Mouse (Mus musculus) myocyte (in vitro differentiated cells): ENCODE data around the gene Smyd3. TPM values are rescaled to one million over a fixed set of nuclear protein-coding genes. Genes with fewer than 3 reads are reported as not detected.

Experiments used
- H3K27me3 ChIP-seq: one replicate; pipeline ENCODE4 v1.6.1; 2011; ENCODE audit not compliant: control insufficient read depth, insufficient read depth, insufficient read length
- H3K36me3 ChIP-seq: one replicate; pipeline ENCODE4 v1.6.1; 2011; ENCODE audit not compliant: control insufficient read depth, insufficient read depth
- H3K4me2 ChIP-seq: one replicate; pipeline ENCODE4 v1.6.1; 2011; ENCODE audit warnings: low read depth, control low read depth
- H3K4me3 ChIP-seq: one replicate; pipeline ENCODE4 v1.5.1; 2011; ENCODE audit warnings: mild to moderate bottlenecking, control low read depth, moderate library complexity
- H3K79me2 ChIP-seq: one replicate; pipeline ENCODE4 v1.6.1; 2011; ENCODE audit not compliant: control insufficient read depth, insufficient read depth
- H3ac ChIP-seq: one replicate; pipeline ENCODE4 v1.6.1; 2011; ENCODE audit not compliant: control insufficient read depth, insufficient read length
- CEBPB ChIP-seq: IDR thresholded peaks from 2 replicates; pipeline ENCODE4 v1.6.1; 2011; ENCODE audit warnings: mild to moderate bottlenecking, moderate library complexity; ENCODE audit not compliant: poor library complexity, insufficient read depth, severe bottlenecking
- E2F4 ChIP-seq: IDR thresholded peaks from one replicate; pipeline ENCODE4 v1.6.1; 2011; ENCODE audit warnings: mild to moderate bottlenecking, control low read depth, moderate library complexity; ENCODE audit not compliant: insufficient read depth
- MAX ChIP-seq: IDR thresholded peaks from one replicate; pipeline ENCODE4 v1.6.1; 2011; ENCODE audit warnings: low read depth, mild to moderate bottlenecking, control low read depth
- MYOD1 ChIP-seq, 3 experiments: IDR thresholded peaks; one replicate each; pipeline ENCODE4 v1.6.1; 2011; ENCODE audit warnings: control low read depth in 2 of 3, low read depth in 2 of 3, mild to moderate bottlenecking in 2 of 3, moderate library complexity in 1 of 3; ENCODE audit not compliant: insufficient read length in 2 of 3, control insufficient read depth in 1 of 3
- MYOG ChIP-seq, 3 experiments: IDR thresholded peaks; one replicate each; pipeline ENCODE4 v1.6.1; 2011; ENCODE audit warnings: control low read depth in 2 of 3, low read depth in 2 of 3, mild to moderate bottlenecking in 2 of 3; ENCODE audit not compliant: insufficient read length in 2 of 3, control insufficient read depth in 1 of 3, insufficient read depth in 1 of 3
- POLR2A ChIP-seq: IDR thresholded peaks from one replicate; pipeline ENCODE4 v1.6.1; 2011; ENCODE audit warnings: low read depth, mild to moderate bottlenecking, control low read depth, moderate library complexity; ENCODE audit not compliant: insufficient read length
- POLR2AphosphoS2 ChIP-seq: IDR thresholded peaks from one replicate; pipeline ENCODE4 v1.6.1; 2011; ENCODE audit warnings: low read depth, control low read depth; ENCODE audit not compliant: insufficient read length
- REST ChIP-seq: IDR thresholded peaks from one replicate; pipeline ENCODE4 v1.6.1; 2011; ENCODE audit warnings: mild to moderate bottlenecking, control low read depth, moderate library complexity; ENCODE audit not compliant: insufficient read depth, insufficient read length
- SRF ChIP-seq: IDR thresholded peaks from one replicate; pipeline ENCODE4 v1.6.1; 2011; ENCODE audit warnings: low read depth; ENCODE audit not compliant: control insufficient read depth, insufficient read length
- TCF12 ChIP-seq: IDR thresholded peaks from one replicate; pipeline ENCODE4 v1.6.1; 2011; ENCODE audit warnings: mild to moderate bottlenecking, control low read depth; ENCODE audit not compliant: poor library complexity, insufficient read depth, severe bottlenecking
- TCF3 ChIP-seq: IDR thresholded peaks from one replicate; pipeline ENCODE4 v1.6.1; 2011; ENCODE audit warnings: low read depth, control low read depth; ENCODE audit not compliant: insufficient read length
- USF1 ChIP-seq: IDR thresholded peaks from one replicate; pipeline ENCODE4 v1.6.1; 2011; ENCODE audit warnings: low read depth, mild to moderate bottlenecking, control low read depth, moderate library complexity
- polyA plus RNA-seq: library from polyadenylated mRNA; unstranded; fragments of >200 nt; fragmentation: generic; extraction: Trizol; gene quantifications from one replicate; pipeline ENCODE4 v1.2.1, GENCODE M21; 2012; ENCODE audit warnings: missing spikeins

The Smyd3 gene
- polyA plus RNA-seq, 1 experiment = 22.7 TPM

- no peaks in the 10 kb centered on the region for H3K79me2 ChIP-seq
- no peak overlapping the region for H3K4me3 ChIP-seq
- no peaks in the 10 kb centered on the region for H3K36me3 ChIP-seq
- TF ChIP-seq E2F4 (no peak), TCF3 (no peak), SRF (no peak), TCF12 (no peak), MYOD1 (IDR thresholded peaks at IDR 0.05; ENCODE audit: control insufficient read depth in 1 of 3, insufficient read length in 2 of 3, low read depth in 2 of 3) (no peak), USF1 (no peak), CEBPB (no peak), MAX (no peak)
- H3K27me3 ChIP-seq = no peaks in the 10 kb centered on the region
- H3ac ChIP-seq = no peak overlapping the region
- no peak overlapping the region for H3K4me2 ChIP-seq
Observed at GRCm38 (mm10) chr1:178991045-178991444, 526.8 kb downstream of the Smyd3 start.

- Histone ChIP-seq H3K4me3 (no peak overlapping the region), H3K4me2 (no peak overlapping the region), H3K36me3 (no peaks in the 10 kb centered on the region), H3K79me2 (no peaks in the 10 kb centered on the region), H3ac (no peak overlapping the region), H3K27me3 (no peaks in the 10 kb centered on the region)
- no peak for TF ChIP-seq SRF
Observed at GRCm38 (mm10) chr1:178989485-178989884, 528.4 kb downstream of the Smyd3 start.

- no peak overlapping the region for H3K4me3 ChIP-seq
- H3K4me2 ChIP-seq = no peak overlapping the region
- H3K27me3 ChIP-seq = no peaks in the 10 kb centered on the region
- H3ac ChIP-seq = no peak overlapping the region
- H3K36me3 ChIP-seq = no peaks in the 10 kb centered on the region
- TF ChIP-seq REST = no peak
- no peak for TF ChIP-seq POLR2A
- no peak for TF ChIP-seq MAX
- no peak for TF ChIP-seq TCF3
- no peak for TF ChIP-seq POLR2AphosphoS2
- no peak for TF ChIP-seq E2F4
- no peak for TF ChIP-seq MYOD1 (IDR thresholded peaks at IDR 0.05; ENCODE audit: control insufficient read depth in 1 of 3, insufficient read length in 2 of 3, low read depth in 2 of 3)
- TF ChIP-seq TCF12 = no peak
- TF ChIP-seq MYOG (IDR thresholded peaks at IDR 0.05; ENCODE audit: control insufficient read depth in 1 of 3, insufficient read depth in 1 of 3, insufficient read length in 2 of 3, low read depth in 2 of 3) = no peak
- TF ChIP-seq SRF = no peak
- TF ChIP-seq USF1 = no peak
- no peak for TF ChIP-seq CEBPB
- H3K79me2 ChIP-seq = no peaks in the 10 kb centered on the region
Observed at GRCm38 (mm10) chr1:178988176-178988575, 529.7 kb downstream of the Smyd3 start.

GRCm38 (mm10) chr1:178981641-178982040 is 536.2 kb downstream of the Smyd3 start:
- H3ac ChIP-seq = no peak overlapping the region
- no peak overlapping the region for H3K4me3 ChIP-seq
- no peak for TF ChIP-seq MAX
- no peak for TF ChIP-seq MYOG (IDR thresholded peaks at IDR 0.05; ENCODE audit: control insufficient read depth in 1 of 3, insufficient read depth in 1 of 3, insufficient read length in 2 of 3, low read depth in 2 of 3)
- TF ChIP-seq CEBPB = no peak
- no peak for TF ChIP-seq POLR2AphosphoS2
- TF ChIP-seq REST = no peak
- TF ChIP-seq MYOD1 (IDR thresholded peaks at IDR 0.05; ENCODE audit: control insufficient read depth in 1 of 3, insufficient read length in 2 of 3, low read depth in 2 of 3) = no peak
- no peak for TF ChIP-seq POLR2A
- no peak for TF ChIP-seq SRF
- no peak for TF ChIP-seq TCF3

GRCm38 (mm10) chr1:178980185-178980584 is 537.7 kb downstream of the Smyd3 start:
- Histone ChIP-seq H3K4me3 (no peak overlapping the region), H3K36me3 (no peaks in the 10 kb centered on the region), H3K4me2 (no peak overlapping the region), H3K27me3 (no peaks in the 10 kb centered on the region), H3ac (no peak overlapping the region), H3K79me2 (no peaks in the 10 kb centered on the region)
- TF ChIP-seq SRF (no peak), USF1 (no peak), MYOD1 (IDR thresholded peaks at IDR 0.05; ENCODE audit: control insufficient read depth in 1 of 3, insufficient read length in 2 of 3, low read depth in 2 of 3) (no peak), MYOG (IDR thresholded peaks at IDR 0.05; ENCODE audit: control insufficient read depth in 1 of 3, insufficient read depth in 1 of 3, insufficient read length in 2 of 3, low read depth in 2 of 3) (no peak), TCF3 (no peak)

More at GRCm38 (mm10) chr1:178981641-178982040, 536.2 kb downstream of the Smyd3 start:
- no peaks in the 10 kb centered on the region for H3K36me3 ChIP-seq
- H3K79me2 ChIP-seq = no peaks in the 10 kb centered on the region
- H3K27me3 ChIP-seq = no peaks in the 10 kb centered on the region
- peak overlapping the region; percentile 44 for H3K4me2 ChIP-seq
